Mouse (Mus musculus): ENCODE results near the gene Hap1. TPM values are rescaled to one million over a fixed set of nuclear protein-coding genes. Genes with fewer than 3 reads are reported as not detected.

Gene Hap1
- polyA plus RNA-seq (2017; shearing (Covaris generic)) = 1.8 TPM

DNA sequence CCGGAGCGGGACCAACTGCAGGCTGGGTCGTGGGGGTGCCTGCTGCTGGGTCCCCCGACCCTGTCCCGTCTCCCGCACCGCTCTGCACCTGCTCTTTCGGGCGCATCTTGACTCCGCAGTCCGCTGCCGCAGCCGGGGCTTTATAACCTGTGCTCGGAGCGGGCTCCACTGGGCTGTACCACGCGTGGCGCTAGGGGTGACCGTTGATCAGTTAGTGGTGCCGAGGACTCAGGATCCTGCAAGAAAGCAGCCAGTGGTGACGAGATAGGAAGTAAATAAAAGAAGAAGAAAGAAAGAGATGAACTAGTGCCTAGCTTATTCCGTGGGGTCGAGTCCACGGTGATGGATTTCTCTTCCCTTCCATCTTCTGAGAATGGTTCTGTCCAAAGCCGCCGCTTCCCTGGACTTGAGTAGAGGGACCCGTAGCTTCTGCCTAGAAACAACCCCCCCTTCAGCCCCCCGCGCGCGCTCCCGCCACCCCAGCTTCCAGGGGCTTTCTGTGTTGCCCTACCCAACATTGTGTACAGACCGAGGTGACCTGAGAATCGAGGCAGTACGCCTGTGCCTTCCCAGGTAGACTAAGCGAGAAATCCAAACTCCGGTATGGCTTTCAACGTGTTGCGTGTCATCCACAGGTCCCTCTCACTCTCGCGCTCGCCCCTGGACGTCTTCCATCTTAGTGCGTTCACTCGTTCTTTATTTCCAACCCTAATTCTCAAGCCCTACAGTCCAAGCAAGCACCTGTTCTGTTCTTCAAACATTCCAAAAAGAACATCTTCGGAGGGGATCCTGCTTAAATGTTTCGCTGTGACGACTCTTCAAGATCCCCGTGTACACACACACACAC, at the start of gene Hap1:
Hap1 (minus strand) TSS at position 157 of the 847 bp plus-strand sequence.

DNA sequence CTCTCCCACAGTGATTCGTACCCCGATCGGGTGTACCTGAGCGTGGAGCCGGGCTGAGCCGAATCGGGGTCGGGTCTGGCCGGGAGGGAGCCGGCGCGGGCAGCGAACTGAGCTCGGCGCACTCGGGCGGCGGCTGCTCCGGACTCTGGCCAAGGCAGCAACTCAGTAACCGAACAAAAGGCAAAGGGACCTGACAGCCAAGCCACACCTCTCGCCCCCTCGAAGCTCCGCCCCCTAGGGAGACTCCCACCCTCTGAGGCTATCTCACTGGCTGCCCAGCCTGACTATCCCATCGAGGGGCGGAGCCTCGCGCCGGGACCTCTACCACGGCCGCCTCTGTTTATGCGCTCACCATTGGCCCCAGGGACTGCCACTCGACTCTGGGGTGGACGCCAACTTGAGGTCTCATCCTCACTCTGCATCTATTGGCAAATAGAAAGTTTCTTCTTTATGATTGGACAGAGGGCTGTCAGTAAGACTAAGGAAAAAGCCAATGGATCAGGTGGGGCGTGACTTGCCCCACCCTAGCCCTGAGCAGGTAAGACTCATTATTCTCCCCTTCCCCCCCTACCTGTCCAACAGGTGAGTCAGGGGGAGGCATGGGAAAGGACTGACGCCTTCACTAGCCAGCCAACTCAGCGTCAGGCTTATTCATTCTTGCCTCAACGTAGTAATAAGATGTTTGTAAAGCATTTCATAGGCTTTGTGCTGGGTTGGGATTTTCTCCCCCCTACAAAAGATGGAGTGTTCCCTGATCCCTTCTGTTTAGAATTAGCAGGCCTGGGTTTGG, 41.9 kb upstream of the Hap1 start, which contains the start of gene Jup:
Jup (minus strand) TSS at position 164 of the 790 bp plus-strand sequence.

DNA sequence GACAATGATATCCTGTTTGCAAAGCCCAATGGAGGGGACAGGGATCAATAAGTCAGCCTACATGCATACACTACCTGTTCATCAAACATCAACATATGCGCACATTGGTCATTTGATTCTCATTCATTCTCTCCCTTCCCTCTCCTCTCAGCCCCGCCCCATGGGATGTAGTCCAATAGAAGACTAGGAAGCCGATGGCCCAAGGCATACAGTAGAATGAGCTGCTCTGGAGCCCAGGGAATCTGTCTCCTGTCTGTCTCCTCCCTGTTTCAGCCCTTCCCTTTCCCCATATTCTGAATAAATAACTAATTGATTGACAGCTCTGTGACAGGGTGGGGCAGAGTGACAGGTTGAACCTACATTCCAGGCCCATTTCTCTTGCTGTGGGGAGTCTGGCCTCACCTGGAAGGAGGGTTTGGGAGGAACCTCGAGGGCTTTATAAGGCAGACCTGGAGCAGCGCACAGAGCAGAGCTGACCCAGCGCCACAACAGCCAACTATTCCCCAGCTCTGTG, 21.9 kb downstream of the Hap1 start, which contains the start of gene Gast:
Gast (plus strand) TSS at position 464 of the 514 bp plus-strand sequence.

DNA sequence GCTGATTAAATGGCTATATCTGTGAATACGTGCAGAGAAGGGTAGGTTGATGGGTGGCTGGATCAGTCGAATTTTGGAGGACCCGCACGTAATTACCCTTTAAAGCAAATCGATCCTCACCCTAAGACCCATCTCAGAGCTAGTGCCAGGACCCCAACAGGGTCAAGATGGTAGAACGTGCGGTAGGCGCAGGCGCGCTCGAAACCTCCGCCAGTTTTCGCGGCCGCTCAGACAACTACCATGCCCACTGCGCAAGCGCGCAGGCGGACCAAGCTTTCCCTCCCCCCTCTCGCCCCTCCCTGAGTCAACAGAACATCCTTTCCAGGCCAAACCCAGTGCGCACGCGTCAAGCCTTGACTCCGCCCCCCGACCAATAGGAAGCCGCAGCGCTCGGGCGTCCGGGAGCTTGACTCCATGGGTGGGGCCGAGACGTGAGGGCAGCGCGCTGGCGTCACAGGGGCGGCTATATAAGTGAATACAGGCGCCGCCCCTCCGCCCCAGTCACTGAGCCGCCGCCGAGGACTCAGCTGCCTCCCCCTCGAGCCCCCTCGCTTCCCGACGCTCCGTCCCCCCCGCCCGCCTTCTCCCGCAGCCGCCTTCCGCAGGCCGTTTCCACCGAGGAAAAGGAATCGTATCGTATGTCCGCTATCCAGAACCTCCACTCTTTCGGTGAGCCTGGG, 36.3 kb downstream of the Hap1 start, which contains the start of gene Eif1:
Eif1 (plus strand) TSS at position 394 of the 680 bp plus-strand sequence.

Other genes with a start within 250 kb of the Hap1 start
- gene Krt13, start 234.6 kb downstream of the Hap1 start, polyA plus RNA-seq (2017; shearing (Covaris generic)) = not detected
- gene Krt15, start 220.2 kb downstream of the Hap1 start, polyA plus RNA-seq (2017; shearing (Covaris generic)) = not detected
- gene Krt19, start 207.5 kb downstream of the Hap1 start, polyA plus RNA-seq (2017; shearing (Covaris generic)) = 0.74 TPM
- not detected for gene Krt9, start 162.9 kb downstream of the Hap1 start, polyA plus RNA-seq (2017; shearing (Covaris generic))
- not detected for gene Krt14, start 148.6 kb downstream of the Hap1 start, polyA plus RNA-seq (2017; shearing (Covaris generic))
- gene Krt16, start 107.2 kb downstream of the Hap1 start, polyA plus RNA-seq (2017; shearing (Covaris generic)) = 0.40 TPM
- gene Krt17, start 95.1 kb downstream of the Hap1 start, polyA plus RNA-seq (2017; shearing (Covaris generic)) = not detected
- gene Krt42, start 86.3 kb downstream of the Hap1 start, polyA plus RNA-seq (2017; shearing (Covaris generic)) = not detected
- gene Eif1, start 36.2 kb downstream of the Hap1 start, polyA plus RNA-seq (2017; shearing (Covaris generic)) = 4,724 TPM
- not detected for gene Gast, start 21.7 kb downstream of the Hap1 start, polyA plus RNA-seq (2017; shearing (Covaris generic))
- 3.7 TPM for gene Jup, start 41.6 kb upstream of the Hap1 start, polyA plus RNA-seq (2017; shearing (Covaris generic))
- gene P3h4, start 58.7 kb upstream of the Hap1 start, polyA plus RNA-seq (2017; shearing (Covaris generic)) = not detected
- gene Fkbp10, start 59.6 kb upstream of the Hap1 start, polyA plus RNA-seq (2017; shearing (Covaris generic)) = not detected
- gene Nt5c3b, start 85.7 kb upstream of the Hap1 start, polyA plus RNA-seq (2017; shearing (Covaris generic)) = 86.0 TPM
- not detected for gene Klhl10, start 85.8 kb upstream of the Hap1 start, polyA plus RNA-seq (2017; shearing (Covaris generic))
- 5.5 TPM for gene Klhl11, start 116.6 kb upstream of the Hap1 start, polyA plus RNA-seq (2017; shearing (Covaris generic))
- 201 TPM for gene Acly, start 171.9 kb upstream of the Hap1 start, polyA plus RNA-seq (2017; shearing (Covaris generic))
- gene Ttc25, start 189.5 kb upstream of the Hap1 start, polyA plus RNA-seq (2017; shearing (Covaris generic)) = 0.63 TPM
- 155 TPM for gene Cnp, start 218.8 kb upstream of the Hap1 start, polyA plus RNA-seq (2017; shearing (Covaris generic))